Mouse (Mus musculus): Measurements from ENCODE around the gene Ccdc7a. TPM values are rescaled to one million over a fixed set of nuclear protein-coding genes. Genes with fewer than 3 reads are reported as not detected.
"Not testable (repeated sequence)": the region's sequence is repeated elsewhere in the genome, so short reads cannot be mapped to it uniquely, and the experiment has no call there.

The Ccdc7a gene
- polyA plus RNA-seq (2012; rRNA removed): not detected in 2 replicates

GRCm38 (mm10) chr8:129065417-129065816 lies at the start of gene Ccdc7a:
TSS of gene Ccdc7a (minus strand) at chr8:129065517.
- DNase-seq (ENCODE audit: low spot score): not testable (repeated sequence)

DNA sequence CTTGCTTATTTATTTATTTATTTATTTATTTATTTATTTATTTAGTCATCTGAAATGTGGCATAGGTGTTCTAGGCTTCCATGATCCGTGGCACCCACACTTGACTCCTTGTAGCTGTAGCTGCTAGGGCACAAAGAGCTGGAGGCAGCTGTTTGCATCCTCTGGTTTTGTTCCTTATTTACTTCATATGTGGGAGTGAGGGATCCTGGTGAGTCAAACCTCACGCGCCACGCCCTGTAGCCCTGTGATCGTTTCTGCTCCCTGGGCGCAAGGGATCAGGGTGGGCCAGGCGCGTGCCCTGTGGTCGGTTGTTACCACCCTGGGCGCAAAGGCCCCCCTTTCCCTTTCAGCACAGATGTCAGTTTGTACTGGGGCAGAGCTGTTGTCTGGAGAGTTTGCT lies 1.5 kb upstream of the Ccdc7a start, which contains the start of gene Ccdc7b:
TSS of gene Ccdc7b (plus strand) at position 301 of the 400 bp plus-strand sequence.
- DNase-seq (ENCODE audit: low spot score): not testable (repeated sequence)

DNA sequence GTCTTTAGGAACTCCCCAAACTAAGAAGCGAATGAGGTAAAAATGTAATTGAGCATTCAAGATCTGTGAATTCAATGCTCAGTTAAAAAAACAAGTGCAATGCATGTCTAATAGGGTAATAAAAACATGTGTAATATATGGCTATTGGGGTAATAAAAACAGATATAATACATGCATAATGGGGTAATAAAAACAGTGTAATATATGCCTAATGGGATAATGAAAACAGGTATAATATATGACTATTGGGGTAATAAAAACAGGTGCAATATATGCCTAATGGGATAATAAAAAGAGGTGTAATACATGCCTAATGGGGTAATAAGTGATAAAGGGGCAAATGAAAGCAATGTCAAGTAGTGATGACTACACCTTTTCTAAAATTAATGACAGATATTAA lies 73.9 kb downstream of the Ccdc7a start:
- DNase-seq (ENCODE audit: low spot score): no peak

GRCm38 (mm10) chr8:128948941-128949340 lies 116.4 kb downstream of the Ccdc7a start:
- not testable (repeated sequence) for DNase-seq (ENCODE audit: low spot score)

GRCm38 (mm10) chr8:128941022-128941641 lies 124.2 kb downstream of the Ccdc7a start:
- DNase-seq (ENCODE audit: low spot score): not testable (repeated sequence)

- no peak for DNase-seq (ENCODE audit: low spot score)
These were observed 131.9 kb downstream of the Ccdc7a start for GRCm38 (mm10) chr8:128933446-128933845.

GRCm38 (mm10) chr8:128882719-128883118 lies 182.6 kb downstream of the Ccdc7a start:
- no peak for DNase-seq (ENCODE audit: low spot score)

DNA sequence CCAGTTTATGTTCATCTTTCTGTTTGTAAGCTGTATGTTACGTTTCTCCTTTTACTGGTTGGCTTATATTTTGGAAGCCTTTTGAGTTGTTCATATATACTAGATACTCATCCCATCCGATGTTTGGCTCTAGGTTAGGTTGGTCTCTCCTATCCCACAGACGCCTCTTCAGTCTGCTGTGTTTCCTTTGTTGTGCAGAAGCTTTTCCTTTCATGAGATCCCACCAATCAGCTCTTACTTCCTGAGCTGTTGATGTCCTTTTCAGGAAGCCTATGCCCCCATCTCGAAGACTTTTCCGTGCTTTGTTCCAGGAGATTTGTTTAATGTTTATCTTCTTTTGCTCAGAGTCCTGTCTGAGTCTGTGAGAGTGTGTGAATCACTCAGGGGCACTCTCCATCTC lies 221.6 kb downstream of the Ccdc7a start:
- DNase-seq (ENCODE audit: low spot score): no peak

DNA sequence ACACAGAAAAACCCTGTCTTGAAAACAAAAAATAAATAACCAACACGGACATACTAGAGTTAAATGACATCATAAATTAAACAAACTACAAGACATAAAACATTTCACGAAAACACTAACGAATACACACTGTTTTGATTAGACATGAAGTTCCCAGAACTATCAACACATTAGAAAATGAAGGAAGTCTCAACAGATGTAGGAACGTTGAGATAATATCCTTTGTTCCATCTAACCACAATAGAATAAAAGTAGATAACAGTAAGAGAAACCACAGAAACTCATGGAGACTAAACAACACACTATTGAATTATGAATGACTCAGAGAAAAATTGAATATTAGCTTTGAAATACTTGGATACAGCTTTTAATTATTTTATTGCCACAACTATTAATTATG lies 252.8 kb downstream of the Ccdc7a start:
- no peak for DNase-seq (ENCODE audit: low spot score)

DNA sequence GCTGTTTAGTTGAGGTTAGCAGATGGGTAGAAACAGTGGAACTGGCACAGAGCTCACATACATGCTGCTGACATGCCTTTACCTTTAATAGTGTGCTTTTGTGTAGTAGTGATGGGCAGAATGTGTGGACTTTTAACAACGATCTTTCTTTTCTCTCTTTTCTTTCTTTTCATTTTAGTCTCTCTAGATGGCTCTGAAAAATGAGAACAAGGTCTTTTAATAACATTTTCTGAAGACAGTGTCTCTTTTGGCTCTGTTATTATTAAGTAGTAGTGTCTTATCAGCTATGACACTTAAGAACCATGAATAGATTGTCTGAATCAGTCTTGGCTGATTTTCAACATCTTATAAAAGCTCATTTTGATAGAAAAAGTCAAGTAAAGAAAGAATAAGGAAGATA lies 266.7 kb downstream of the Ccdc7a start, which contains the start of gene Gm3952:
TSS of gene Gm3952 (minus strand) at position 101 of the 400 bp plus-strand sequence.
- DNase-seq (ENCODE audit: low spot score): no peak

DNA sequence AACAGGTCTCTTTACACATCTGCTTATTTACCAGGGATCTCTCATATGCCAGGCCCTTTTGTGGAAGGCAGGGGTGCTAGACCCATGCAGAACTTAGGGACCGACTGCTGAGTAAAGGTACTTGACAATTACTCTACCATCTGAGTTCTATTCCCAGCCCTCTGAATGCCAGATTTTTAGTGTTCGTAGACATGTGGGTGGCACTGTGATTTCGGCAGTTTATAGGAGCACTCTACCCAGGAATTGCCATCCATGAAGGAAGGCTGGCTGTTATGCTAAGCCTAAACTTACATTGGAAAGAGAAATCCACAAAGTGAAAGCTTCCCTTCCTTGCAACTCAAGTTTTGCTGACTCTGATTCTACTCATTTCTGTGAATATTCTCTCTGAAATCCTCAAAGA lies 329.6 kb downstream of the Ccdc7a start:
- no peak for DNase-seq (ENCODE audit: low spot score)

DNA sequence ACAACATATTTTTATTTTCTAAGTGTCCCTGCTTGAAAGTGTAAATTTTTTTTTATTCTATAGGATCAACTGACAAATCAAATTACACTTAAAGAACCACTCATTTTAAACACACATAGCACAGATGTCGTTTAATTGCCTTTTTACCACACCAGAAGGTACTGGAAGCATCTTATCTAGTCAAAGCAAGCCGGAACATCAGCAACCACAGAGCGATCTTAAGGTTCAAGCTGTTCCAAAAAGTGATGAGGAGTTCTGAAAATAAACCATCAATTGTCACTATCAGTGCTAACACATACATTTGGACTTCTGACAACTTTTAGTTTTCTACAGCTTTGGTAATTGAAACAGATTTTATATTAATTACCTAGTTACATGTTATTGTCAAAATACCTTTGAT lies 331.2 kb downstream of the Ccdc7a start:
- DNase-seq (ENCODE audit: low spot score): no peak

DNA sequence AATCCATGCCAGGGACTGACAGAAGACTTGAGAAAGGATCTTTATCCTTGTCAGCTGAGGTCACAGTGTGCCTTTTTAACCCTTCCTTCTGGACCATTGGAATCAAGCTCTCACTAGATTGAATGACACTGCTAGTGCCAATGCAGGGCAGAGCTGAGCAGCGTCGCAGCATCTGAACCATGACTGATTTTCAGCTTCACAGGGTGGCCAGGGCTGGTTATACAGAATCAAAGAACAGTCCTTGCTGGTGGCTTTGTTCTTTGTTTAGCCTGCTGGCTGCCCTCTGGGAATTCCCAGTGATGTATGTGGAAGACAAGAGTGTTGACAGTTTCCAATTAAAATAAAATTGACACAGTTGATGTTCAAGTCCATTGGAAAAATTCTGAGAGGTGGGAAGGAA lies 333.1 kb downstream of the Ccdc7a start:
- DNase-seq (ENCODE audit: low spot score): no peak

DNA sequence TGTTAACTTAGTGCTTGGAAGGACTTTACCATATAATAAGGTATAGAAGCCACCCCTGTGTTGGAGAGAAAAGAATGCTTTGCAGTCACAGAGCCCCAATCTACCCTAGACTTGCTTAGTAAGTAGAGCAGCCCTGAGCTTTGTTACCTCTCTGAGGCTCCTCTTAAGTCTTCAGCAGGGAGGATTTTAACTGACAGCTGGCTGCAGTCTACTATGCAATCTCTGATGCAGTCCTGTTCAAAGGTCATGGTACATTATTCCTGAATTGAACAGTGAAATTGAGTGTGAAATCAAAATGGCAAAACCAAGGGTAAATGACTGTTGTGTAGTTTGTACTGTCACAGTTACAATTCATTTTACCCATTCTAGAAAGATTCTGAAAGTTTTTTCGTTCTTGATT lies 338.1 kb downstream of the Ccdc7a start:
- no peak for DNase-seq (ENCODE audit: low spot score)

GRCm38 (mm10) chr8:128724819-128725218 lies 340.5 kb downstream of the Ccdc7a start:
- DNase-seq (ENCODE audit: low spot score): no peak

- no peak for DNase-seq (ENCODE audit: low spot score)
These were observed 349.1 kb downstream of the Ccdc7a start for GRCm38 (mm10) chr8:128716184-128716583.

- peak; percentile 56 for DNase-seq (ENCODE audit: low spot score)
These were observed 356.1 kb downstream of the Ccdc7a start for GRCm38 (mm10) chr8:128709261-128709660.

GRCm38 (mm10) chr8:128704836-128705235 lies 360.5 kb downstream of the Ccdc7a start:
- no peak for DNase-seq (ENCODE audit: low spot score)

- DNase-seq (ENCODE audit: low spot score): no peak
These were observed 360.9 kb downstream of the Ccdc7a start for GRCm38 (mm10) chr8:128704376-128704775.

GRCm38 (mm10) chr8:128697945-128698344 lies 367.4 kb downstream of the Ccdc7a start:
- no peak for DNase-seq (ENCODE audit: low spot score)

GRCm38 (mm10) chr8:128696701-128697397 lies 368.5 kb downstream of the Ccdc7a start:
- no peak for DNase-seq (ENCODE audit: low spot score)

DNA sequence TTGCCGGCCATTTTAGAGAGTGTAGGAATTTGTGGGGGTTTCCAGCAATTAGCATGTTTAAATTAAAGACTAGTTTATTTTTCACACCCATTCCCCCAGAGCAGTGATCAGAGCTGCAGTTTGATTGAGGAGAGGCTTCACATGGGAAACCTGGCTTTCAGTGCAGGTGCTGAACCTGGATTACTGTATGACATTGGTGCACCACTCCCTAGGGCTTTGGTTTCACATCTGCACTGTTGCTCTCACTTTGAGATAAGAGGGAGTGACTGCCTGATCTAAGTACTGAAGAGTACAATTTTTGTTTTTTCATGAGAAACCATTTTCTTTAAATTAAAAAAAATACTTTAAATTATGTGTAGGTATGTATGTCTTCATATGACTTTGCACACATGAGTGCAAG lies 375.3 kb downstream of the Ccdc7a start:
- DNase-seq (ENCODE audit: low spot score): no peak

GRCm38 (mm10) chr8:128688679-128689078 lies 376.6 kb downstream of the Ccdc7a start:
- no peak for DNase-seq (ENCODE audit: low spot score)
